Mouse (Mus musculus) G1E (cell line): ENCODE data around the gene Ctdspl.

Experiments
- CTCF ChIP-seq: IDR thresholded peaks from 2 replicates; pipeline ENCODE4 v1.5.1; 2012; ENCODE audit warnings: low read depth, low read length, inconsistent platforms, mixed read lengths
- GATA1 ChIP-seq: IDR thresholded peaks from 2 replicates; pipeline ENCODE4 v1.6.1; 2012; ENCODE audit warnings: borderline replicate concordance, low read length, inconsistent platforms, mixed read lengths
- POLR2AphosphoS5 ChIP-seq: IDR thresholded peaks from 2 replicates; pipeline ENCODE4 v1.6.1; 2012; ENCODE audit warnings: low read depth, low read length, inconsistent platforms; ENCODE audit not compliant: insufficient replicate concordance
- TAL1 ChIP-seq: conservative IDR thresholded peaks from 2 replicates; pipeline ENCODE4 v1.6.1; 2012; ENCODE audit warnings: low read depth, low read length, inconsistent platforms, mixed read lengths

DNA sequence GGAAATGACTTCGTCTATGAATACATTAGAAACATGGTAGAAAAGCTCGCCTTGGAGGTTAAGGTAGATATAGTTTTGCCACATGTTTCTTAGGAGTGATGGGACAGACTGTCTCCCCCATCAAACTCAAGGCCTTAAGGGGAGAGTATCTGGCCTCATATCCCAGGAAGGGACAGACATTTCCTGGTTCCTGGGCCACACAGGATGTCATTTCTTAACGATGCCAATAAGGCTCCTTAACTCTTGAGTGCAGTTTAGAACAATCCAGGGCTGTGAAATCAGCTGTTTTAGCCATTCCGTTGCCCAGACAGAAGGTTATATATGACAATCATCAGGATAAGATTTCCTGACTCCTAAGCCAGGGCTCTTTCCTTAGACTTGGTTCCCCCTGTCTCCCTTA lies 104.8 kb downstream of the Ctdspl start:
- TF ChIP-seq POLR2AphosphoS5: no peak
- TF ChIP-seq CTCF: no peak
- no peak for TF ChIP-seq GATA1
- TF ChIP-seq TAL1: no peak
